Mouse (Mus musculus) midbrain, embryonic 15.5 days (tissue): ENCODE measurements around the gene Tspan12. TPM values are rescaled to one million over a fixed set of nuclear protein-coding genes. Genes with fewer than 3 reads are reported as not detected.
"Not testable (repeated sequence)": the region's sequence is repeated elsewhere in the genome, so short reads cannot be mapped to it uniquely, and the experiment has no call there.

Experiments
- ATAC-seq: fragments of 200-750 bp; cut with Nextera tagmentation; replicated peaks from 2 replicates; pipeline ENCODE4 v1.8.0; 2017; ENCODE audit warnings: moderate TSS enrichment
- H3K27ac ChIP-seq: fragments of 300-500 bp; sonication (generic); 2 replicates; pipeline ENCODE4 v1.5.1; 2015; ENCODE audit warnings: mild to moderate bottlenecking, inconsistent platforms
- H3K27me3 ChIP-seq: fragments of 300-500 bp; sonication (generic); replicated peaks from 2 replicates; pipeline ENCODE4 v1.6.1; 2015; ENCODE audit warnings: inconsistent platforms
- H3K36me3 ChIP-seq: fragments of 300-500 bp; sonication (generic); replicated peaks from 2 replicates; pipeline ENCODE4 v1.6.1; 2015; ENCODE audit warnings: inconsistent platforms
- H3K4me1 ChIP-seq: fragments of 300-500 bp; sonication (generic); 2 replicates; pipeline ENCODE4 v1.6.1; 2015; ENCODE audit warnings: inconsistent platforms
- H3K4me2 ChIP-seq: fragments of 300-500 bp; sonication (generic); 2 replicates; pipeline ENCODE4 v1.6.1; 2015; ENCODE audit warnings: inconsistent platforms, mild to moderate bottlenecking, moderate library complexity
- H3K4me3 ChIP-seq: fragments of 300-500 bp; sonication (generic); 2 replicates; pipeline ENCODE4 v1.5.1; 2015; ENCODE audit warnings: mild to moderate bottlenecking, inconsistent platforms
- H3K9ac ChIP-seq: fragments of 300-500 bp; sonication (generic); 2 replicates; pipeline ENCODE4 v1.6.1; 2015; ENCODE audit warnings: mild to moderate bottlenecking, inconsistent platforms
- H3K9me3 ChIP-seq: fragments of 300-500 bp; sonication (generic); 2 replicates; pipeline ENCODE4 v1.6.1; 2016; ENCODE audit warnings: inconsistent platforms
- WGBS: fragments of 180-500 bp; shearing (Covaris S2); methylation state at CpG from one replicate; pipeline ENCODE4 v1.1.7; 2015; ENCODE audit warnings: mixed read lengths; 5-methylcytosine and 5-hydroxymethylcytosine counted together
- polyA plus RNA-seq: library from polyadenylated mRNA; unstranded; fragments of >200 nt; fragmentation: Nextera tagmentation; extraction: Ambion mirVana; gene quantifications from 2 replicates; pipeline ENCODE4 v1.2.1, GENCODE M21; 2015

The Tspan12 gene
- 49.8 and 55.1 TPM in 2 replicates for polyA plus RNA-seq

DNA sequence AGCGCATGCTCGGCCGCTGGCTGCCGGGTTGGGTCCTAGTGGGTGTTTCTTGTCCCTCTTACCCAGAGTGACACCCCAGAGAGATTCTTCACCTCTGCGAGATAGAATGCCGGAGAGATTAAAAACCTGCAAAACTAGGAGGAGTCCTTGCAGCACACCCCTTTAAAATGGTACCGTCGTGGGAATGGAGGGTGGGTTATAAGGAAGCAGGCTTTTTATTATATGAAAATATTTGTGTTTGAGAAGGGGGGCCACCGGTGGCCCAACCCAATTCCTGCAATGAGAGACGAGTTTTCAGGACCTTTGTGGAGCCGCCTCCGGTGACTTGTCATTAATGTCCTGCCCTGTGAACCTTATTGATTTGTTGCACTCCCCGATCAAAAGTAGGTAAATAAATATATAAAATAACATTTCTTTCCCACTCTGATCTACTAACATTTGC, at the start of gene Tspan12:
Gene Tspan12, minus strand, starts transcription at position 172 of the 442 bp plus-strand sequence.
- WGBS = 1% methylated on average over 13 of the region's 13 CpGs
- Histone ChIP-seq H3K9me3 (no peaks in the 10 kb centered on the region), H3K4me1 (peaks cover 15% of the 10 kb centered on the region), H3K27me3 (no peaks in the 10 kb centered on the region), H3K36me3 (0 out of 2 replicates have a peak, but pooled peaks cover 2% of the 10 kb centered on the region), H3K4me2 (peak within 1 kb of the TSS; percentile 88), H3K9ac (peak within 1 kb of the TSS; percentile 92), H3K4me3 (peak within 1 kb of the TSS; percentile 97), H3K27ac (peak within 1 kb of the TSS; percentile 86)
- no peak for ATAC-seq

DNA sequence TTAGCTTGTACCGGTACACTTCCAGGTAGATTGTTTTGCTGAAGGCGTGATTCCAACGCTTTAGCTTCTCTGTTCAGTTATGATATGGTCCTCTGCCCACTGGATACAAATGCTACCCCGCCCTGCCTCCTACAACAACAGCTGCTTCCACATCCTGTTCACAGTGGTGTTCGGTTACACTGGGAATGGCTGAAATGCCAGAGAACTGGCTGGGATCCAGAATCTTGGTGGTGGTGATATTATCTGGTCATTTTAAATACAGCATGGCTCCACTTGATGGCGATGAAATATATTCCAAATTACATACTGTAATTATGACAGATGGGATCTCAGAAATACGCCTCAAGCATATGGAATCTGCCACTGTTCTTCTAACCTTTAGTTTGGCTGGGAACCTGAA, 42.1 kb upstream of the Tspan12 start:
- no peak overlapping the region for H3K4me2 ChIP-seq
- H3K4me1 ChIP-seq = no peaks in the 10 kb centered on the region
- ATAC-seq = no peak
- no peaks in the 10 kb centered on the region for H3K27me3 ChIP-seq
- H3K36me3 ChIP-seq = no peaks in the 10 kb centered on the region
- no peak overlapping the region for H3K27ac ChIP-seq
- no peaks in the 10 kb centered on the region for H3K9me3 ChIP-seq
- H3K4me3 ChIP-seq = no peak overlapping the region
- 73% methylated on average over 7 of the region's 7 CpGs for WGBS
- H3K9ac ChIP-seq = no peak overlapping the region

DNA sequence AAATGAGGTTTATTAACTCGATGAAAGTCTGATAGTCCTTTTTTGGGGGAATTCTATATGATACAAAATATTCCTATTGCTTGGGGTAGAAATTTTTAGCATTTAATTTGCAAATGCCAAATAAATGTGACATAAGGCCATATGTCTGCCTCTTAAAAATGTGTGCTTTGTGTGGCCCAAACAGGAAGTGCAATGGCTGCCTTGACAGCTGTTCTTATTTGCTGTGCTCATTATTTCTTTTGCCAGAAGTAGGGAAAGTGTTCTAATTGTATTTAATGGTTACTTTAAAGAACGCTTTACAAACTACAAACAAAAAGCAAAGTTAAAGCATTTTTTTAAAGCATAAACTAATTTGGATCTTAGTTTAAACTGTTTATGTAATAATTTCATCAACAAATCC, 36.8 kb upstream of the Tspan12 start:
- H3K9me3 ChIP-seq = no peaks in the 10 kb centered on the region
- no peak overlapping the region for H3K9ac ChIP-seq
- H3K36me3 ChIP-seq = no peaks in the 10 kb centered on the region
- H3K27ac ChIP-seq = no peak overlapping the region
- no peaks in the 10 kb centered on the region for H3K27me3 ChIP-seq
- no peak overlapping the region for H3K4me3 ChIP-seq
- ATAC-seq = no peak
- 88% methylated on average over 2 of the region's 2 CpGs for WGBS
- no peak overlapping the region for H3K4me2 ChIP-seq
- no peaks in the 10 kb centered on the region for H3K4me1 ChIP-seq

DNA sequence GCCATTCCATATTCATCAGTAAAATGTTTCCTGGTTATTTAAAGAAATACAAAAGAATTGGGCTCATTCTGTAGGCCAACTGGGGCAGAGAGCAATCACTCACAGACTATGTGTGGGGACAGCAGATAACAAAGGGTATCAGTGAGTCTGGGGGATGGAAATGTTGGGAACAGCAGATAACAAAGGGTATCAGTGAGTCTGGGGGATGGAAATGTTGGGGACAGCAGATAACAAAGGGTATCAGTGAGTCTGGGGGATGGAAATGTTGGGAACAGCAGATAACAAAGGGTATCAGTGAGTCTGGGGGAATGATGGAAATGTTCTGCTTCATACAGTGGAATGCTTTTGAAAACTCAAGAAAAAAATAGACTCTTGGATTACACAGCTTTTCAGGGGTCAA, 35.7 kb upstream of the Tspan12 start:
- ATAC-seq, H3K27me3 ChIP-seq, H3K4me2 ChIP-seq, H3K27ac ChIP-seq, H3K9ac ChIP-seq, H3K9me3 ChIP-seq, H3K36me3 ChIP-seq, H3K4me1 ChIP-seq, H3K4me3 ChIP-seq: not testable (repeated sequence)

DNA sequence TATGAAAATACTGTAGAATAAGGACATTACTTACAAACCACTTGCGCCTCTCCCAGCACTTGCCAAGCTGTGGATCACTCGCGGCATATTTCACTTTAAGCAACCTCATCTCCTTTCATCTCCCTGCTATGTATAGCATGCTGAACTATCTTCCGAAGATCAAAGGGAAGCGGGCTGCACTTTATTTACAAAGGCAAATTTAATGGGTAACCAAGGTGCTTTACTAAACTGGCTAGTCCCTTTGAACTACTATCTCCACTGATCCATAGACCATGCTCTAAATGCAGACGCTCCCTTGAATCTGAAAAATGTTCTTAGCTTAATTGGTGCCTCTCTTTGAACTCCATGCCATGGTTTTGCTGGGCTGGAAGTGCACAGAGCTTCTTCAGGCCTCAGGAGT, 27.2 kb upstream of the Tspan12 start:
- WGBS = 73% methylated on average over 6 of the region's 6 CpGs
- Histone ChIP-seq H3K27me3 (no peaks in the 10 kb centered on the region), H3K4me3 (no peak overlapping the region), H3K4me2 (no peak overlapping the region), H3K9ac (no peak overlapping the region), H3K27ac (no peak overlapping the region), H3K36me3 (no peaks in the 10 kb centered on the region), H3K4me1 (no peaks in the 10 kb centered on the region), H3K9me3 (no peaks in the 10 kb centered on the region)
- ATAC-seq = peak; percentile 56

DNA sequence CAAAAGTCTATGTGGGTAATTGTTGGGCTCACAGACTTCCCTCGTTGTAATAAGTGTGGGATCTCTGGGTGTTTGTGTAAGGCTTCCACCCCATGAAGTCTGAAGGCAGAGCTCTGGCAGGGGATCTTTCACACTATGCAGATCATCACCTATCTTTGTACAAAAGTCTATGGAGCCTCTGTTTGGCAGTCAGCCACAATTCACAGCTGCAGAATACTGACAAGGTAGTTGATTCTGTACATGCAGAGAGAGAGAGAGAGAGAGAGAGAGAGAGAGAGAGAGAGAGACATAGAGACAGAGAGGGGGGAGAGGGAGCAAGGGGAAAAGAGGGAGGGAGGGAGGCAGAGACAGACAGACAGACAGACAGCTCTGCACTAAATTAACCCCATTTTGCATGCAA, 15.0 kb upstream of the Tspan12 start:
- no peaks in the 10 kb centered on the region for H3K9me3 ChIP-seq
- no peak overlapping the region for H3K27ac ChIP-seq
- H3K36me3 ChIP-seq = no peaks in the 10 kb centered on the region
- no peaks in the 10 kb centered on the region for H3K27me3 ChIP-seq
- whole genome bisulfite sequencing = 42% methylated on average over 1 of the region's 1 CpGs
- H3K9ac ChIP-seq = no peak overlapping the region
- H3K4me1 ChIP-seq = no peaks in the 10 kb centered on the region
- no peak for ATAC-seq
- no peak overlapping the region for H3K4me3 ChIP-seq
- H3K4me2 ChIP-seq = no peak overlapping the region

DNA sequence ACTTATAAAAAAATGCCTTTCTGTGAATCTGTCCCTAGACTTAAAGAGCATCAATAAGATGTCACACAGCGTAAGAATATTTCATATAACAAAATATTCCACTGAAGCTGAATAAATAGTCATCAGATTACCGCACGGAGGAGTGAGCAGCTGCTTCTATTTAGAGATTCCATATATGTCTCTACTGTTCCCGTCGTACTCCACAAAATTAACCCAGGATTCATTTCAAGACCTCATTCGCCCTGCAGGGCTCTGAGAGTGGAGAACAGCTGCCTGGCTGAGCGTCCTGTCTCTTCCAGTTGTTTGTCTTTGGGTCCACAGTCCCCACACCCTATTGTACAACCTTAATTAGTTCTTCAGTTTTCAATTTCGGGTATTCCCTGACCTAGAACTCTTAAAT, 11.9 kb upstream of the Tspan12 start:
- Histone ChIP-seq H3K27me3 (no peaks in the 10 kb centered on the region), H3K4me3 (no peak overlapping the region), H3K27ac (no peak overlapping the region), H3K9ac (no peak overlapping the region), H3K9me3 (no peaks in the 10 kb centered on the region), H3K4me2 (no peak overlapping the region), H3K36me3 (no peaks in the 10 kb centered on the region), H3K4me1 (no peaks in the 10 kb centered on the region)
- ATAC-seq = no peak
- 67% methylated on average over 8 of the region's 8 CpGs for WGBS

DNA sequence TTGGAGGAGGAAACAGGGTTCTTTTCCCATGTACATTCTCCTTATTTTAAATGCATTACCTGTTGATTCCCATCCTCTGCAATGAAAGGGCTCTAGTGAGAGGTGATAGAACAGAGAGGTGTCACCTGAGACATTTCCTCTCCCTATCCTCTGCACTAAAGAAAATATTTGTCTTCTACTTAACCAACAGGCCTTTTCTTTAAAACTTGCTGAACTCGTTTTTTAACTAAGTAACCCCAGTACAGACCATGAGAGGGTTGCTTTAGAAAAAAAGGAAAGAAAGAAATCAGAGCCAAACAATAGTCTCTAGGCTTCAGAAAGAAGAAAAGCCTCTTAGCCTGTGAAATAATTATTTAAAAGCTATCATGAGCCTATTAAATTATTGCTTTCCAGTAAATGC, 11.2 kb upstream of the Tspan12 start:
- H3K4me1 ChIP-seq = no peaks in the 10 kb centered on the region
- no peak overlapping the region for H3K27ac ChIP-seq
- H3K4me3 ChIP-seq = no peak overlapping the region
- no peak overlapping the region for H3K4me2 ChIP-seq
- ATAC-seq = no peak
- H3K9me3 ChIP-seq = no peaks in the 10 kb centered on the region
- H3K27me3 ChIP-seq = no peaks in the 10 kb centered on the region
- 18% methylated on average over 1 of the region's 1 CpGs for WGBS
- H3K9ac ChIP-seq = no peak overlapping the region
- no peaks in the 10 kb centered on the region for H3K36me3 ChIP-seq

DNA sequence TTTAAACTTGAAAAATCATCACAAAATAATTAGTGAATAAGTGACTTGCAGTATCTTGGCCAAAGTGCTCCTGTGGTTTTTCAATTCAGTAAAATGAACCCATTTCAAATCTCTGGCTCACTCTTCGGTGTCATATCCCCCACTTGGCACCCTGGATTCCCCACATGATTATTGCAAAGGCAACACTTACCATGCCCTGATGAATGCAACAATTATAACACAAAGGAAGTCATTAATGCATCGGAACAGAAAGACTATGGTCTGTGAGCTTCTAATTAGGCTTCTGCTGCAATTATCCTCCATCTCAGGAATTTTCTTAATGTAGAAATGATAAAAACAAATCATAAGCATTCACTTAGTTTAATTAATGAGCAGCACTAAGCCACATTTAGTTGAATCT, 9.0 kb upstream of the Tspan12 start:
- Histone ChIP-seq H3K9ac (no peak overlapping the region), H3K4me2 (no peak overlapping the region), H3K27ac (no peak overlapping the region), H3K9me3 (no peaks in the 10 kb centered on the region), H3K27me3 (no peaks in the 10 kb centered on the region), H3K36me3 (no peaks in the 10 kb centered on the region), H3K4me3 (no peak overlapping the region), H3K4me1 (peaks cover 2% of the 10 kb centered on the region; the same call in 1 of the 2 replicates)
- no peak for ATAC-seq
- 68% methylated on average over 2 of the region's 2 CpGs for WGBS

DNA sequence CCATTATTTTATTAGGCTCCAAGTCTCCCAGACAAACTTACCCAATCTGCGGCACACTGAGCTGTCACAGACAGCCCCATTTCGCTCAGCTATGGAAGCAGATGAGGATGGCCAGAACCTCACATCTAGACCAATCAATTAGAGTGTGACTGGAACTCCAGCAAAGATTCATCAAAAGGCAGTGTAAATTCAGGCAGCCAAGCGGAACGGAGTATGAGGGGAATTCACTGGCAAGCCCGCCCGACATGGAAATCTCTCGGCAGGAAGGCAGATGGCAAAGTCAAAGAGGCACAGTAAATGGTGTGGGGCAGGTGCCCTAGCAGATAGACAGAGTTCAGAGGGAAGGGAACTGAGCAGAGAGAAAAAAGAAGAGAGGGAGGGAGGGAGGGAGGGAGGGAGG, 5.5 kb upstream of the Tspan12 start:
- peaks cover 2% of the 10 kb centered on the region; the same call in 1 of the 2 replicates for H3K4me1 ChIP-seq
- ATAC-seq = peak; percentile 74
- H3K4me3 ChIP-seq = no peak overlapping the region
- 13% methylated on average over 7 of the region's 7 CpGs for WGBS
- H3K4me2 ChIP-seq = 0 out of 2 replicates have a peak overlapping the region, but pooled peaks have one; percentile 11
- H3K27ac ChIP-seq = no peak overlapping the region
- H3K27me3 ChIP-seq = no peaks in the 10 kb centered on the region
- no peaks in the 10 kb centered on the region for H3K36me3 ChIP-seq
- H3K9me3 ChIP-seq = no peaks in the 10 kb centered on the region
- H3K9ac ChIP-seq = no peak overlapping the region

DNA sequence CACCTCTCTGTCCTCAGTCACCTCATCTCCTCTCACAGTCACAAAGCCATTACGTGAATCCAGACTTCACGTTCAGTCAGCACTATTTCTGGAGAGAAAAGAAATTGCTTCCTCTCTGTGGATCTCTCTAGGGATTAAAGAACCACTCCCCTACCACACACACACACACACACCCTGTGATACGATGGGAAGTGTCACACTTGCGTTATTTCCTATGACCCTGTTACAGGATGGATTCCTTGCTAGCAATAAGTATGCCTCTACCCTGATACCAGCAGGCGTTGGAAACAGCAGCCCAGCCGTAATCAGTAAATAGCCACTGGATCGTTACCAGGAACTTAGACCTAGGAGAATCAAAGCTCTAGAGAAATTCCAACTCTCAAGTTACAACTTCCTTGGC, 3.6 kb upstream of the Tspan12 start:
- H3K4me3 ChIP-seq = no peak overlapping the region
- H3K27ac ChIP-seq = no peak overlapping the region
- WGBS = 68% methylated on average over 7 of the region's 7 CpGs
- H3K4me1 ChIP-seq = peaks cover 13% of the 10 kb centered on the region
- H3K9me3 ChIP-seq = no peaks in the 10 kb centered on the region
- no peak overlapping the region for H3K4me2 ChIP-seq
- no peaks in the 10 kb centered on the region for H3K36me3 ChIP-seq
- H3K27me3 ChIP-seq = no peaks in the 10 kb centered on the region
- no peak for ATAC-seq
- H3K9ac ChIP-seq = no peak overlapping the region

DNA sequence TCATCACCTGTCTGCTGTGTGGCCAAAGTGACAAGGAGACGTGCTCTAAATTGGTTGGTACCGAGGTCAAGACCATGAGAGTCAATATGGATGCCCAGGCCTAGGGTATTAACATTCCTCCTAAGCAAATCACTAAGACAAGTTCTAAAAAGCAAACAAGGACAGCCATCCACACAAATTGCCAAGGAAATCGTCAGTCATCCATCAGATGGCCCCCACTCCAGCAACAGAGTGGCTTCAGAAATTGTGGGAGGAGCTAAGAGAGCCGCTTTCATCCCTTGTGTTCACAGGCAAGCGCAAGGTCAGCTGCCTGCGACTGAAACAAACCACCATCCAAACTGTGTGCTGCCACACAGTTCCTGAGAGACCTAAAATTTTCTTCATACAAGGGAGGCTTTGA, 1.0 kb upstream of the Tspan12 start:
- H3K27ac ChIP-seq = no peak overlapping the region
- H3K9ac ChIP-seq = no peak overlapping the region
- H3K4me1 ChIP-seq = peaks cover 18% of the 10 kb centered on the region
- H3K4me2 ChIP-seq = no peak overlapping the region
- 63% methylated on average over 6 of the region's 6 CpGs for WGBS
- no peaks in the 10 kb centered on the region for H3K36me3 ChIP-seq
- no peak overlapping the region for H3K4me3 ChIP-seq
- no peak for ATAC-seq
- H3K27me3 ChIP-seq = no peaks in the 10 kb centered on the region
- H3K9me3 ChIP-seq = no peaks in the 10 kb centered on the region

DNA sequence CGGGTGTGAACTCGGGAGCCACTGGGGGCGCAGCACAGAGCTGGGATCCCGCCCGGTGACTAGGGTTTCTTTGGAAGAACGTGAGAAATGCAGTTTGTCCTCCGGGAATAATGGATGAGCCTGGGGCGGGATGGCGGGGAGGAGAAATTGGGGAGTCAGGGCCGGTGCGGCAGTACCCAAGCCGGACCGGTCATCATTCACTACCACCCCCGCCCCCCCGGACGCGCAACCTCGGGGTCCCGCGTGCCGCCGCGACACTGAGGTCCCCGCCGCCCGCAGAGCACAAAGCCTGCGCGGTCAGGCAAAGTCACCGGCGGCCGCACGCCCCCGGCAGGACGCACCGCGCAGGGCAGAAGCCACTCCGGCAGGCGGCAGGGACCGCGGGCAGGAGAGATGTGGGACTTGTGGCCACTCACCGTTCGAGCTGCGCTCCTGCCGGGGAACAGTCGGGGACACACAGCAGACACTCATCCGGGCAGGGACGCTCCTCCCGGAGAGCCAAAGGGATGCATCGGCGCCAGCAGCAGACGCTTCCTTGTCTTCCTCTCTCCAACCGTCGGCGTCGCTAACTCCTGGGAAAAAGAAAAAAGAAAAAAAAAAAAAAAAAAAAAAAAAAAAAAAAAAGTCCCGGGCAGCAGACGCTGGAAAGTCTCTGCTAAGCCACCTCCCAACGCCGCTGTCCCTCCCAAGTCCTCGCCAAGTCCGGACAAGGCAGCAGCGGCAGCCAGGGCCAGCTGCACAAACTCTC, 545 bp downstream of the Tspan12 start:
- peak overlapping the region; percentile 97 for H3K4me3 ChIP-seq
- no peaks in the 10 kb centered on the region for H3K9me3 ChIP-seq
- peak overlapping the region; percentile 88 for H3K4me2 ChIP-seq
- H3K9ac ChIP-seq = peak overlapping the region; percentile 92
- H3K36me3 ChIP-seq = 0 out of 2 replicates have a peak, but pooled peaks cover 7% of the 10 kb centered on the region
- ATAC-seq = peak; percentile 92
- WGBS = under 1% methylated on average over 61 of the region's 62 CpGs
- H3K27me3 ChIP-seq = no peaks in the 10 kb centered on the region
- H3K27ac ChIP-seq = peak overlapping the region; percentile 86
- H3K4me1 ChIP-seq = peaks cover 15% of the 10 kb centered on the region
